Mouse (Mus musculus) c-Kit-negative CD71-positive TER-119-positive erythroid progenitor cells, embryonic 14.5 days (primary cell): Measurements from ENCODE around the gene Acvr2b.

Experiments used
- DNase-seq: peaks from one replicate; pipeline ENCODE4 v3.0.0-alpha.2; 2013; ENCODE audit warnings: low read depth, low spot score

Acvr2b gene

DNA sequence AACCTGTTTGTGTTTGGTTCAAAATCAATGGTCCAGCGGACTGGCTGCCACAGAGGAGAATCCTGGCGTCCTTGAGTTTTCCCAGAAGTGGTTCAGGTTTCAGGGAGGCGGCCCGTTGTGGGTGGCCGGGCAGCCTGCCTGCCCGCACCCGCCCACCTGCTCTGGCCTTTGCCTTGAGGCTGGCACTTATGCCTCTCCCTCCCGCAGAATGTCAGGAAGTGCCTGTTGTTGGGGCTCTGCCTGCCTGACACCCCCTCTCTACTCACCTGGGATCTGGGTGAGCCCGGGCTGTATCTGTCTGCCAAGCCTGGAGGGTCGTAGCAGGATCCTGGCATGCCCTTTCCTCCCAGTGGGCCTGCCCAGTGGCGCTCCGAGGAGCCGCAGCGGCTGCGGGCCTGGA, 6.0 kb downstream of the Acvr2b start:
- DNase-seq, result no peak

DNA sequence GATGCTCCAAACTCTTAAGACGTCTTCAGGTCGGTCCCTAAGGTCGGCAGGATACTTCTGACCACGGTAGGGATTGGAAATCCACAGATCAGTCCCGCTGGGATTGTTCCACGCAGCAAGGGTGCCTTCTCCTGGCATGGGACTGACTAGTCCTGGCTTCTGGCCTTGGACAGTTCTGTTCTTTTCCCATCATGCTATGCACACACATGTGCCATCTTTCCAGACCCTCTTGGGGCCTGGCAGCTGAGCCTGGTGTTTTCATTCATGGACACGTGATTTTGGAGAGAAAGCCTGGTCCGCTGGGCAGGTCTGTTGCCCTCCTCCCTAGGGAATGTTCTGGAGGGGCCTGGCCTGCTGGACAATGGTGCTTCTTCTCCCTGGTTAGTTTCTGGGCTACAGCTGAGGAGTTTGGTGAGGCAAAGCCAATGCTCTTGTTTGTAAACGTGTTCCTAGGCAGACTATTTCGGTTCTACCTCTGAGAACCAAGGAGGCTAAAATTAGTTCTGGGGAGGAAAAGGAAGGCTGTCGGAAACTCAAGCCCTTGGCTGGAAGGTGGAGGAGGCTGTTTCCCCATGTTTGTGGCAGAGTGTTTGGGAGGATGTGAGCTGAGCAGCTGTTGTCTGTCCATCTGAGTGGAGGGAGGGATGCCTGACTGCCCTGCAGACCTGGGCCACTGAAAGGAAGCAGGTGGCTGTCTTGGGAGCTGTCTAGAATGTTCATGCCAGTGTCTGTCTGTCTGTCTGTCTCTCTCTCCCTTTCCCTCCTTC, 7.2 kb downstream of the Acvr2b start:
- no peak for DNase-seq

DNA sequence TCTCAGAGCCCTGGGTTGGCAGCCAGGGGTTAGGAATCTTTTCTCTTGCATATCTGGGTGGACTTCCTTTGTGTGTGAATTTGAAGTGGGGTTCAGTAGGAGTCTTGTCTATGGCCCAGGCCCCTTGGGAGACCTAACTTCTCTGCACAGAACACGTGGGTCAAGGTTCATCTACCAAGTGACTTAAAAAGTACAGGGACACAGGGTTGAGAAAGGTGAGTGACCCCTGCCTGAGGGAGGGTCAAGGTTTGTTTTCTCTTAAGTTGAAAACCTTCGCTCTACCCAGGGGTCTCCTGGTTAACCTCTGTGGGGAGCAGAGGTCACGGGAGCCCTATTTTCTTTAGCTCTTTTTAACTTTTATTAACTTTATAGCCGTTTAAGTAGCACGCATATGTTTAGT, 7.9 kb downstream of the Acvr2b start:
- DNase-seq, result no peak

DNA sequence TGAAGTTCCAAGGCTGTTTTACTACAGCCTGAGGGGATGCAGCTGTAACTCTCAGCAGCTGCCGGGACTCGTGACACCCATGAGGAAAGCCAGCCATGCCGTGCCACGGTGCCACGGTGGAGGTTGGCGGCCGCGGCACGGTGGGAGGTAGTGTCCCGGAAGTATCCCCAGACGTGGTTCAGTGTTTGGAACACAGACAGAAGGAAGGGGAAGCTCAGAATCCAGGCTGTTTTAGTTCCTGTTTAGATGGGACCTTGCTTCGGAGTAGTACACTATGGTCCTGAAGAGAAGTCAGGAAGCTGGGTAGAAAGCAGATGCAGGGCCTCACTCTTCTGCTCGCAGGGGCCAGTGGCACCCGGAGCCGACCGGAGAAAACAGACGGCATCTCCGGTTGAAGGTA, 16.1 kb downstream of the Acvr2b start:
- DNase-seq, result no peak

DNA sequence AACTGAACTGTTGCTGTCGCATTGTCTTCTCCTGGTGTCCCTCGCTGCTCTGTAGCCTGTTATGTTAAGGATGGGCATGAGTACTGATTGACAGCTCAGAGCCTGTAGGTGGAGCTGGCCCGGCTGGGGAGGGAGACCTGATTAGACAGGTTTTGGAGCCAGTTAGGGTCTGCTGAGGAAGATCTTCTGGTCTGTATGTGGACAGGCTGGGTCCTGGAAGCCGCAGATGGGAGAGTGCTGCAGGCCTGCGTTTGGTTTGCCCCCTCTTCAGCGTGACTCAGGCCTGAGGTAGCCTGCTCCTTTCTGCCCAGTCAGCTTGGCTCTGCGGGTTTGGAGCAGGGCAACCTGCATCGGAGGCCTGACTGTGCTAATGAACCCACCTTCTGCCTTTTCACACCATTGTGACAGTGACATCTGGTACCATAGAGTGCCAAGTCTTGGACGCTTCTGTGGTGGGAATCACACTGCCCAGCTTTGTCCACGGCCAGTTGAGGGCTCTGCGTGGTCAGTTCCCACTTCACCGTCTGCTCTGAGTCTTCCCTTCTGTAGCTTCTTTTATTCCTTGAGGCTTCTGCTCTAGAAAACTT, 18.0 kb downstream of the Acvr2b start:
- no peak for DNase-seq

DNA sequence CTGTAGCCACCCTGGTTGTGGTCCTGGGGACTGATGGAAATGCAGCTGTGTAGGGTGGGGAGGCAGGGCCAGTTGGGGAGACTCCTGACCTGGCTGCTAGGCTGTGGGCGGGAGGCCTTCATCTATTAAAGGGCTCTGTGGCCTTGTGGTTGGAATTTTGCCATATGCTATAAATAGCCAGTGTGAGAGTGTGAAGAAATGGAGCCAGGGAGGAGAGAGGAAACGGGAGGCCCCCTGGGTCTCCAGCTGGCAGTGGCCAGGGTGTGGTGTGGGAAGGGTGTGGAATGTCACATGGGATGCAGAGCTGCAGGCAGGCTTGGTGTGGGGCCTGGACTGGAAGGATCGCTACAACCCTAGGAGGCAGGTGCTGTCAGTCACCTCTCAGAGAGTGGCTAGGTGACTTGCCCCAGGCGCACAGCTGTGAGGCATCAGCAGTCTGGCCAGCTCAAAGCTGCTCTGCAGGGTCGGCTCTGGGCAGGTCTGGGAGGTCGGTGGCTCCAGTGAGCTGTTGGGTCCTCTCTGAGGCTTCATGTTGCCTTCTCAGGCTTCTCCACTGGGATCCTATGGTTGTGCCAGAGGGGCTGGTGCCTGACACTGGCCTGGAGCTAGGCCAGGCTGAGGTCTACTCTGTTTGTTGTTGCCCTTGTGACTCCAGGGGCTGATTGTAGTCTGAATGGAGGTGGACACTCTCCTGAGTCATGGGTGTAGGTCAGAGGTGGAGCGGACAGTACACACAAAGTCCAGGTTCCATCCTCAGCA, 23.5 kb downstream of the Acvr2b start:
- no peak for DNase-seq

DNA sequence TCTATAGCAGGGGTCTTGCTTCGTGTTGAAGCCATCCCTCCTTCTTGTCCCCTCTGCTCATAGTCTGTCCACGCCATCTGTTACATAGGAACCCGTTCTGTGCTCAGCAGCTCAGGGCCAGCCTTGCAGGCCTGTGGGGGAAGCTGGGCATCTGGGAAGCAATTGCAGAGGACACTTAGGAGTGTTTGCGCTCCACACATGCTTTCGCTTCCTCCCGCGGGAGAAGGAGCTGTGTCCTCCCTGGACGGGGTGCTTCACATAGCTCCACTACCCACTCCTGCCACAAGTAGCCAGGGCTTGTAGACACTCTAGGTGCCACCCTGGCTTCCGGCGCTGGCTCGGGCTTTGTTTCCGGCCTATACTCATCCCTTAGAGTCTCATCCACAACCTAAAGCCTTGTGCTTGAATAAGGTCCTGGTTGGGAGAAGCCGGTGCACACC, 24.1 kb downstream of the Acvr2b start:
- no peak for DNase-seq

DNA sequence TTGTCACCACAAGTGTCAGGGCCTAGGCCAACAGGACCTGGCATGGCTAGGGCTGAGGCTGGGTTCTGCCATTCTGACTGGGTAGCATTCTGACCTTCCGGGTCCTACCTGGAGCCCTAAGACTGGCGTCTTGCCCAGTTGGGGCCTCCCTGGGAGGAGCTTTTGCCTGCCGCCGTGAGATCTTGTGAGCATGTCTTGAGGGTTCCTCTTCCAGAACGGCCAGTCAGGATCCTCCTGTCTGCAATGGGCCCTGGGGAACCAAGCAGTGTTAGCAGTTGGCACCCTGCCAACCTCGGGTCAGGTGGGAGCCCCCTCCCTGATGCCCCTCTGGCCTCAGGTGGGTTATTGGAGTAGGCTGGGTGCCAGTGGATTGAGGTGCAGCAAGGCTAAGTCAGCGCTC, 24.6 kb downstream of the Acvr2b start:
- no peak for DNase-seq

DNA sequence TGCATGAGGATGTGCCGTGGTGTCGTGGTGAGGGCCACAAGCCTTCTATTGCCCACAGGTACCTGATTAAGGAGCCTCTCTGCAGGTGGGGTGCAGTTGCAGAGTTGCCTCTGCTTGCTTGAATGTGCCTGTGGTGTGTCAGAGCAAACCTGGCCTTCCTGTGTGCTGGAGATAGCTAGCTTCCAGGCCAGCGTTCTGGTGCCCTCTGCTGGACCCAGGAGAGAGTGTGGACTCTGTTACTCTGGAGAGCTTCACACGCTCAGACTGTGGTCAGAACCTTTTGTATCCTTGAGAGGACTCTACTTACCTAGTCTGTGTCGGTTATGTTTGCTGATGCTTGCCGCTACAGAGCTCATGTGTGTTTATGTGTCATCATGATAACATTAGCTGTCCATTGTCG, 28.4 kb downstream of the Acvr2b start:
- no peak for DNase-seq

DNA sequence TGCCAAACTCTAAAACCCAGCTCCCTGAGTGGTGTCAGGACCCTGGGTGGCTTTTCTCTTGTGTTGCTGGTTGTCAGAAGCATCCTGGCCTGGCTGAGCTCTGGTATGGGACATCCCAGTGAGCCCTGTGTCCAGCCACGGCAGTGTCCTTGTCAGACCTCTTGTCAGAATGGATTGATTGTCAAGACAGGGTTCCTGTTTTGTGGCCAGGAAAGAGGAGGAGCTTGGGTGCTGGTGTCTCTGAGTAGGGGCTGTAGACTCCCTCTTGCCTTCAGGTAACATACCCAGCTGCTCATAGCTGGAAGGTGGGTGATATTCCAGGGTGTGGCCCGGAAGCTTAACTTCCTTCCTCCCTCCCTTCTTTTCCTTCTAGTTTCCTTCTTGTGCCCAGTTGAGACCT, 33.9 kb downstream of the Acvr2b start:
- DNase-seq, result no peak

DNA sequence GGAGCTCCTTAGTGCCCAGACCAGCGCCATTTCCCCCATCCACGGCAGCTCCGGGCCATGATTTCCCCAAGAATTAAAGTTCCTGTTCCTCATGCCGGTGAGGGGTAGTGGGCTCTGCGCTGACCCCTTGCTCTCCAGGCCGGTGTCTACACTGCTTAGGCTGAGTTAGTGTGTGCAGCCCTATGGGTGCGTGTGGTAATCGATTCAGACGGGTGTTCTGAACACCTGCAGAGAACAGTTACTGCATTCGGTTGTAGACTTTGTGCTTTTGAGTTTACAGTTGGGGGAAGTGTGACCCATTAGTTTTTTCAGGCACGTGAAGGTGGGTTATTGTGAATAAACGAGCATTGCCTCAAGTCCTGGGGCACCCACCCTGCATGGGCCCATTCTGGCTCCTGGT, 36.1 kb downstream of the Acvr2b start:
- DNase-seq, result no peak

DNA sequence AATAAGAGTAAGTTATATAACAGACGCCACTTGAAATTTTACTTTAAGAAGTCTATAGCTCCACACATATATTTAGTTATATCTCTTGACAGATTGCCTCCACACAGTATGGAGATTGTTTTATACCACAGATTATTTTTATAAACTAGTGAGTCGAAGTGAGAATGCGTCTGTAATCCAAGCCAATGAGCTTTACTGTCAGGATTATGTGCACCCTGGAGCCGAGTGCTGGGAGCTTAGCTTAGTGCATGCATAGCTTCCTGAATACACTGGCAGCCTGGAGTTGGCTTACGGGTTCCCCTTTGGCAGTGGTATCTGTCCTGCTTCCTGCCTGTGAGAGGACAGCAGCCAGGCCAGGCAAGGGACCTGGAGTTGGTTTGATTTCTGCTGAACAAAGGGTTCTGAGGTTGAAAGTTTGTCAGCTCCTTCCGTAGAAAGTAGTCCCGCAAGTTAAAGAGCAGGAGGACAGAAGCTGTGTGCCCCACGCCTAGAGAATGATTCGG, 36.6 kb downstream of the Acvr2b start:
- no peak for DNase-seq

DNA sequence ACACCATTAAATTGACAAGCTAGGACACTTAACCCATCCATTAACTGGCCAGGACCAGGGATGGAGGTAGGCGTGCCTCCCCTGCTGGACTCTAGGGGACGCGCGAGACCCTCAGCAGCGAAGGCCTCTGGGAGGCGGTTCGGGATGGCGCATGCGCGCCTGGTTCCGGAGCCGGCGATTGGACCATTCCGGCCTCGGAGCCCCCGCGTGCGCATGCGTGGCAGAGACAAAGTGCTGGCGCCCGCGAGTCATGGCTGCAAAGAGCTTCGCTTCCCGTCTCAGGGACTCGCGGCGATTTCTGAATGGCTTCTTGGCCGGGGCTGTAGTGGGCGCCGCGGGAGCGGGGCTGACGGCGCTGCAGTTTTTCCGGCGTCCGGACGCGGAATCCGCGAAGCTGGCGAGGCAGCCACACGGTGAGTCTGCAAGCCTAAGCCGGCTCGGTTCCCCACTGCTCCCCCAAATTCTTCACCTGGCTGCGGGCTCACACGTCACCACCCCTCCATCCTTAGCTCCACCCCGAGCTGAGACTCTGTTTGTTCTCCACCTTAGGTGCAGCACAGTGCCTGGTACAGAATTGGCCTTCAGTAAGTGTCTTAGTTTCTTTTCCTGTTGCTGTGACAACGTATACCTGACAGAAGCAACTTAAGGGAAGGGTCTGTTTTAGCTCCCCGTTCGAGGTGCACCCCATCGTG, 43.0 kb downstream of the Acvr2b start, which contains the start of gene Exog:
Gene Exog, plus strand, starts transcription at position 206 of the 692 bp plus-strand sequence.
- peak; percentile 72 for DNase-seq

DNA sequence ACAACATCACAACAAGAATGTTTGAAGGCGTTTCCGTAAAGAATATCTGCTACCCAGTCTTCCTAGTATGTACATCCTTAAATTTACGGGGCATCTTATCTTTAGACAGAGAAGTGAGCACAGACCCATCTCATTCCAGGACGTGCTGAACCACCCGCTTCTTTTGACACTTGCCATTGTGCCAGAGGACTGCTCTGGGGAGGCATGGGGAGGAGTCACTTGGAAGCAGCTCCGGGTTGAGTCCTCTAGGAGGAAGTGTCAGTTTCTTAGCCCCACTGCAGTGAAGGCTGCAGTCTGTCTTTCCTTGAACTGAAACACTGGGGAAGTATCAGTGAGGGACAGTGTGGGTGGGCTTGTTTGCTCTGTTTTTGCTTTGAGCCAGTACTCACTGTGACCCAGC, 43.8 kb downstream of the Acvr2b start:
- DNase-seq, result no peak

DNA sequence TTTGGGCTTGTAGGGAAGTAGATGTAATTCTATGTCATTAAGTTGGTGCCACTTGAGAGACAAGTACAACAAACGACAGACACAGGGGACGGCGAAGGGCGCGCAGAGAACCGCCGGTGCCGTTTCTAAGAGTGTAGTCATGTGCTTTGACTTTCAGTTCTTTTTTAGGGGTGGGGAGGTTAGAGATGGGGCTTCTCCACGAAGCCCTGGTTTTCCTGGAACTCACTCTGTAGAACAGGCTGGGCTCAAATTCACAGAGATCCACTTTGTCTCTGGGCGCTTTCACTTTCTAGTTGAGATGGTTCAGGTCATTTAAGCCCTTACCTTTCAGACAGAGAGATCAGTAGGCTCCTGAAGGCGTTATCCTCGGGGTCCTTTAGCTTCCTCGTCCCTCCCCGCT, 54.0 kb downstream of the Acvr2b start:
- no peak for DNase-seq

DNA sequence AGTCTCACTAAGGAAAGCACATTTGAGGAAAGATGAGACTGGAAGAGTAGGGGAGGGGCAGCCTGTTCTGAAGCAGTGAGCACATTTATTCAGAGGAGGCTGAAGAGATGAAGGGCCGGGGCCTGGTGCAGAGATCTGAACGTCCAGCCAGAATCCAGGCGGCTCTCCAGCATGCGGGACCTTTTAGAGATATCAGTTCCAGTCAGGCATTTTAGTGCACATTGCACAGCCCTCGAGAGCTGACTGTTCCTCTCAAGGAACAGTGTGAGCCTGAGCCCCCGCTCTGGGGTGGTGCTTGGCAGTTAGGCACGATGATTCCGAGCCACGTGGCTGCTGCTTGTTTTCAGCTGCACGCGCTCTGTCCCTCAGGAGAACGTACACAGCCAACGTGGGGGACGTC, 55.2 kb downstream of the Acvr2b start:
- DNase-seq, result no peak

DNA sequence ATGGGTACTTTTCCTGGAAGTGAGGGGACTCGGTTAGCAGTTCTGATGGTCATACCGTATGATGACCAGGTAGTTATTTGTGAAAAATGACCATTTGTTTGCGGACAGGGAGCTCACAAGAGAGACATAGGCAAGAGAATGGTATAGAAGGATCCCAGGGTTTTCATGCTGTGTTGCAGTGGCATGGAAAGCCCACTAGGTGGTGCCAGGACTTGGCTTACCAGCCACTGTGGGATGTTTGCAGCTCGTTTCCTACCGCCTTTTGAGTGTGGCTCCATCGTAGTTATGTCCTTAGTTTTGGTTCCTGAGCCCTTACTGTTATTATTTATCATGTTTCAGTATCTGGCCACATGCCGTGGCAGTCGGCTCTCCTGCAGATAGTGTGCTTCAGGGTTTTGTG, 58.5 kb downstream of the Acvr2b start:
- DNase-seq, result peak; percentile 20

DNA sequence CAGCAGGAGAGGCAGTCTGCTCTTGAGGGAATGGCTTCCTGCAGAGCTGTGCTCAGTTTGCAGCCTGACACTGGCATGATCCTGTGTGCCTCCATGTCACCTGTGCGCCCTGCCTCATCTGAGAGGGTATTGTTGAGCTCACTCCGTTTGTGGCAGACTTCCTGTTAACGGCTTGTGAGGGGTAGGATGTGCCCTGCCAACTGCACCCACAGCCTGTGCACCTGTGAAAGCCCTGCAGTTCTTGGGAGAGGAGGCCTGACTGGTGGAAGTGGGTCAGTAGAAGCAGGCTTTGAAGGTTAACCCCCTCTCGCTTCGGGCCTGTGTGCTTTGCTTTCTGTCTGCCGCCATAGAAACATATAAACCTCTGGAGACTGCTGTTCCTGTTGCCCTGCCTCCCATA, 63.1 kb downstream of the Acvr2b start:
- DNase-seq, result no peak

DNA sequence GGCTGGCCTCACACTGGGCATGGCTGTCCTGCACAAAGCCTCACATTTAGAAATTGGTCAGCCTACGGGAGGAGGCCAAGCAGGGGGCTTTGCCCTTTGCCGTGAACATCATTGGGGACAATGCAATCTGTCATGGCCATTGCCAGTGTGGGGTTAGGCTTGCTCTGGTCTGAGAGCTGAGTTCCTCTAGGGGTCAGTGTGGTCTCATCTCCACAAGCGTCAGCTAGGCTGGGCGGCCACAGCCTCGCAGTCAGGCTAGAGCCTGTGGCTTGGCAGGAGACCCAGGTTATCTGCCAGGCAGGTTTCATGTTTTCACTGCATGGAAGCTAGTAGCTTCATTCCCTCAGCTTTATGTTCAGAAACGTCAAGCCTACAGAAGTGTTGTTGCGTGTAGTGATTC, 63.7 kb downstream of the Acvr2b start:
- DNase-seq, result no peak

DNA sequence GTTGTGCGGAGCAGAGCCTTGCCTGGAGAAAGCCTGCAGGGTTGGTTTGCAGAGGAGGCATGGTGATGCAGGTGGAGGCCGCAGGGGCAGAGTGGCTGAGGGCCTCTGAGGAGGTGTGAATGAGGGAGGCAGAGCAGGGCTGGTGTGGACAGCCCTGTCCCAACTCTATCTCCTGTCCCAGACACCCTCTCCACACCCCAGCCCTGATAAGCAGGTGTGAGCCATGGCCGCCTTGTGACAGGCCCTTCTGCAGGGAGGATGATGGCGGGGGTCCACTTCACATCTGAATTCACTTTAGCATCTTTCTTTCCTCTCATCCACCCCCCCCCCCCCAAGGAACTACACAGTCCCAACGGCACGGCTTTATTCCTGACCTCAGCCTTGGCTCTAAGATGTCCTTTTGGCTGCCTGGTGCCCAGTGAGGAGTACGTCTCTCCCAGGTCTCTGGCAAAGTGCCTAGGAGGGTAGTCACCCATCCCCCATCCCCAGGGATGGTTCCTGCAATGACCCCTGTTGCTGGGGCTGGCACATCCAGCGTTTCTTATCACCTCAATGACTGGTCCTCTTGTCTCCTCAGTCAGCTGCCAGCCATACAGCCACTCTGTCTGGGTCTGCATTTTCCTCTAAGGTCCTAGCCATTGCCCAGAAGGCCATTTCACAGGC, 67.9 kb downstream of the Acvr2b start:
- DNase-seq, result no peak

DNA sequence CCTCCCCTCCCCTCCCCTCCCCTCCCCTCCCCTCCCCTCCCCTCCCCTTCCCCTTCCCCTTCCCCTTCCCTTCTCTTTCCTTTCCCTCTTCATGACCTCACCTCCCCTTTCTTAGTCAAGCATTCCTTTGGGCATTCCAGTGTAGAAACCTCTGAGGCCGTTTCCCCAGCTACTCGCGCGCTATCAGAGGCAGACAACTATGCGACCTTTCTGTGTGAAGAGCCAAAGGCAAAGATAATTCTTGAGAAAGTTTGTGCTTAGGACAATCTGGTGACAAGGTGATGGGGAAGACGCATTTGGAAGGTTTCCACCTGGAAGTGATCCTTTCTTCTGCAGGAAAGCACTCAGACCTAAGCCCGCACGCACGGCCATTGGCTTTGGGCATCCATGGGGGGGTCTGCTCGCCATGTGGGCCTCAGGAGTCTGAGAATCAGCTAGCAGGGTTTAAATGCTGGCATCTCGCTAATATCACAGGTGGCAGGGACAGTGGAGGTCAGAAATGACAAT, 70.5 kb downstream of the Acvr2b start:
- DNase-seq, result no peak
